Mouse (Mus musculus) erythroid progenitor cell, adult 5-6 weeks (primary cell): ENCODE results near the gene Rps6ka5. TPM values are rescaled to one million over a fixed set of nuclear protein-coding genes. Genes with fewer than 3 reads are reported as not detected.

ENCODE experiments used
- ATAC-seq: replicated peaks from 2 replicates; pipeline ENCODE4 v1.8.0; 2016; ENCODE audit warnings: moderate number of reproducible peaks, mild to moderate bottlenecking, moderate TSS enrichment, inconsistent platforms; ENCODE audit not compliant: poor library complexity, low FRiP score, severe bottlenecking
- total RNA-seq, 2 experiments: library from RNA; stranded (forward) in 1 of 2; stranded (reverse) in 1 of 2; fragments of 150-400 nt in 1 of 2; fragments of 186-747, 209-891 nt in 1 of 2; gene quantifications; 2 replicates each; pipeline versions ENCODE4 v1.2.3 to v1.2.4; 2015 to 2017; ENCODE audit warnings: low replicate concordance in 2 of 2

Rps6ka5 gene
- total RNA-seq, 2 experiments from 2014 or later: 21.6 to 22.2 TPM

DNA sequence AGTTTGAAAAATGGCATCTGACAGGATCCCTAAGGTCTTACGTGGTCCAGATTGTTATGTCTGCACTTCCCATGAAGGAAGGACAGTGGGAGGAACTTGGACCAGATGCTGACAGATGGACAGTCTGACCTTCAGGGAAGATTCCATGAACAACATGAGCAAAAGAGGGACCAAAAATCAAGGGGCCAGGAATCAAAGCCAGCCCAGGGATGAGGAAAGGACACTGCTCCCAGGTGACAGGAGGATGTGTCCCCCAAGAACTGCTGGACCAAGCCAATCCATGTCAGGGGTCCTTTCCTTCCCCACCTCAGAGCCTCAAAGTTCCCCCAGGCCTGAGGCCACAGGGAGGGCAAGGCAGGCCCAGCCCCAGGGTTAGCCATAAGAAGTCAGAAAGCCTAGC is 212.2 kb downstream of the Rps6ka5 start:
- no peak for ATAC-seq

DNA sequence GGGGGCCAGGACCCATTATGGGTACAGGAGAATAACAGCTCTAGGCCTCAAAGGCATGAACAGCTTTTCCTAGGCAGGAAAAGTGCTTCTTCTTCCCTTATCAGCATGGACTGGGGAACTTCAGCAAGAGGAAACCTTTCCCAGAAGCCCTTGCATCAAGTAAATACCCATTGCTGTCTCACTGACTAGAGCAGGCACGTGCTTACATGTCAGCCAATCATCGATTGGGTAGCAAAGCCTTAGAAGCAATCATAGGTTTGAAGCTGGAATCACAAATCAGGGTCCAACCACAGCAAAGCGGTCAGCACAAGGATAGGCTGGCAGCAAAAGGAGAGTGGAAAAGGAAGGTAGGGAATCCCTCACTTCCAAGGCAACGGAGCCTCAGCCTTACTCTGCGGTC is 213.7 kb downstream of the Rps6ka5 start:
- ATAC-seq: no peak

DNA sequence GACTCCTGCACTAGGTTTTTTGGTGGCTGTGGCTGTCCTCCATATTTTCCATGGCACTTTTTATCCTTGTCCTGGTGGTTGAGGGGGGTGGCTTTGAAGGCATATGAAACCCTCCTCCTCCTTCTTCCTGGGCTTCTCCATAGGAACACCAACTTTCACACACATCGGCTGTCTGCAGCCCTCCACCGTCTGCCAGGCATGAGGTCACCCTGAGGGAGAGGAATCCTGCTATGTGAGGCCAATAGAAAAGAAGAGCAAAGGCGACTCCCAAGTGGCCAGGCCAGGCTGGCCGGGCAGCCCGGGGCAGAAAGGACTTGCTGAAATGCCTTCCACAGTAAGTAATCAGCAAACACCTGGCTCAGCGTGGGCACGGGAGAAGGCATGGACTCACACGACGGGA is 214.1 kb downstream of the Rps6ka5 start:
- no peak for ATAC-seq

DNA sequence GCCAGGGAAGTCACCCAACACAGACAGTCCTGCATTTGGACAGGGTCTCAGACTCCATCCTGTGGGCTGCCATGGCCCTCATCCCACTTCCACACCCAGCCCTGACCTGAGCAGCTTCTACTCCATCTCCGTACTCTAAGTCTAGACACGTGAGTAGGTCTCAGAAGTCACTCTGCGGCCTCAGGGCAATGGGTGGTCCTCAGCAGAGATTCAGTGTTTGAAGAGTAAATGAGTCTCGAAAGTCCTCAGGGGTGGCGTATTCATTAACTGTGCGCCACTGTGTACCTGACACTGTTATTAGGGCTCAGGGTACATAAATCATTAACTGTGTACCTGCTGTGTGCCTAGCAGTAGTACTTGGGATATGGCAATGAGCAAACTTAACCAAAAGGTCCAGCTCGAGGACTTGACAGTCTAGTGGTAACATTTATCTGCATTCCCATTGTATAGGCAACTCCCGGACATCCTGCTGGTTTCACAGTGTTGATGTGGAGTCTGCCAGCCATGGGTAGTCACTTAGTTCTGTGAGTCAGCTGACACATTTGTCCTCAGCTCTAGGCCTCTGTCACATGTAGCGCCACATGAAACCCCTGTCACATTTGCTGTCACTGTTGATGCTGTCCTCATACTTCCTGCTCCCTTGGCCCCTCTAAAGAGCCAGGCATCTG is 217.0 kb downstream of the Rps6ka5 start:
- ATAC-seq: no peak

DNA sequence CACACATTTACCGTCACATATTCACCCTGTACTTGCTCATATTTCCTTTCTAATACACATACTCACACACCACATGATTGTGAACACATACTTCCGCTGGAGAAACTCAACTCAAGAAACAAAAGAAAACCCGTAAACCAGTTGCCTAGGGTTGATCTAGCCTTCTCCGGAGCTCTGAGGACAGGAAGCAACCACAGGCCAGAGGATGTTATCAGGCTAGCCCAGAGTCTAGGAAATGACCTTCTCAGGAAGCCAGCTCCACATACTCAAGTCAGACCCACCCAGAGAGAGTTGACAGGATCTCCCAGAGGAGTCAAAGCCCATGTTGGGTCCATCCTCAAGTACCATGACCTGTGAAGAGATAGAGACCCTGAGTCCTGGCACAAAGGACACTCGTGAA is 218.1 kb downstream of the Rps6ka5 start:
- no peak for ATAC-seq

DNA sequence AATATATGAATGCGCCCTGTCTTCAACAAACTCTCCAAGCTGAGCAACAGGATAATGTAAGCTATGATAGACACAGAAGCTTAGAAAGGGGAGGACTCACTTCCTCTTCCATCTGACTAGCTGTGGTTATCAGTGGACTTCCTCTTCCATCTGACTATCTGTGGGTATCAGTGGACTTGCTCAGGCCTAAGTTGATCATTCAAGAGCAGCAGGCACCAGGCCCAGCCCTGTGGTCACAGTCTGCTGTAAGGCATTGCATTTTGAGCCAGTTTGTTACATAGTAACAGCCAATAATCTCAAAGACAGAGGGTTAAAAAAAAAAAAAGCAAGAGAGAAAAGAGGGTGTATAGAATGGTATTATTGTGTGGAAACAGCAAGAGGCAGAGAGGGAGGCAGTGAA is 221.3 kb downstream of the Rps6ka5 start:
- no peak for ATAC-seq

DNA sequence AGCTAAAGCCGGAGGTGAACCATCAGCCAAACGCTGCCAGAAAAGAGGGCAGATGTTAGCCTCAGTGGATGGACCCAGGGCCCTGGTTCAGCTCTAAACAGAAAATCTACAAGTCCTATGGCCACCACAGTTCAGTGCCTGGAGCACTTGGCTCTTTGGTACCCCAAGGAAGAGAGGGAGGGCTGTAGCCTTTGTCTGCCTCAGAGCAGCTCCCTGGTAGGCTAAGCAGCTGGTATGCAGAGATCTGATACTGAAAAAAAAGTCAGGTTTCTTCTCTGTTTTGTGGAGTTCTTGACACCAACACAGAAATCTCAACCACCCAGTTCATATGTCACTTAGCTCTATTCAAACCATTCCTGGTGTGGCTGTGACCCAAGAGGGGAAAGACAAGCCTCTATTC is 222.2 kb downstream of the Rps6ka5 start:
- ATAC-seq: no peak

DNA sequence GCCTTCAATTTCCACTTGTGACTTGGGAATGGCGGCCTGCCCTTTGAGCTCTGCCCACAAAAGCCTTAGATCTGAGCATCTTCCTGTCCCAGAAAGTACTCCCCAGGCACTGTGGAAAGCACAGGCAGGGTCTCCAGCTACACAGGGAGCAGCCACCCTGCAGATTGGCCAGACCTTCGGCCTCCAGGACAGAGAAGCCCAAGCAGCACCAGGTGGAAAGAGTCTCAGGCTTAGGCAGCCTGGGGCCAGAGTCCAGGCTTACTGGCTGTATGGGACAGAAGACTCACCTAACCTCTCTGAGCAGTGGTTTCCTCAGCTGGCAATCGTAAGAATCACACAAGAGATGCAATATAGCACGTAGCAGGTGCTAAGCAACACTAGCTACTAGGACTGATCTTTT is 223.1 kb downstream of the Rps6ka5 start:
- ATAC-seq: no peak

DNA sequence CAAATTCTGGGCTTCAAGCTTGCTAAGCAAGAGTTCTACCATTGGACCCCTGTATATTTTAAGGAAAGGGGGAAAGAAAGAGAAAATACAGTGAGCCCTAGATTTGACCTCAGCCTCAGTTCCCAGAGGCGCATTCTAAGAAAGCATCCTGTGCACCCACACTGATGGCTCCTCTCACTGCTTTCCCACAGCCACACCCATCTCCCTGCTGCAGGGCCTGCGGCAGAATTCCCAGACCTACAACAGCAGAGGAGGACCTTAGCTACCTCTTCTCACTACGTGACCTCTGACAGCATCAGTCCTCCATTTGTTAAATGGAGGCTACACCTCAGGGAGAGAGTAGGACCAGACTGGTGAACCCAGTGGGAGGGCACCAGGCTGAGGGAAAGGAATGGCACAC is 224.2 kb downstream of the Rps6ka5 start:
- no peak for ATAC-seq

DNA sequence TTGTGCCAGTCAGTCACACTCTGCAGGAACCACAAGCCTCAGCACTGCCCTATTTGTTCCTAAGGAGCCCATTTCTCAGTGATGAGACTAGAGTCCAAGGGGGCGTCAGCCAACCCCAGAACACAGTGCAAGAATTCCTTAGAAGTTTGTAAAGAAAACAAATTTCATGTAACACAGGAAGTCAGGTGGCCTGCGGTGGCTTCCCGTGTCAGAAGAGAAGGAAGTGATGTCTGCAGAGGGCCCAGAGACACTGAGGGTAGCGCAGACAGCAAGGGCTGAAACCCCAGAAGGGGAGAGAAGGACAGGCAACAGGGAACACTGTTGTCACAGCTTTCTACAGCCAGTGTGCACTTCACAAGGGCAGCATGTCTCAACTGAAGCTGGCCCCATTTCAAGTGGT is 225.5 kb downstream of the Rps6ka5 start:
- ATAC-seq: no peak

DNA sequence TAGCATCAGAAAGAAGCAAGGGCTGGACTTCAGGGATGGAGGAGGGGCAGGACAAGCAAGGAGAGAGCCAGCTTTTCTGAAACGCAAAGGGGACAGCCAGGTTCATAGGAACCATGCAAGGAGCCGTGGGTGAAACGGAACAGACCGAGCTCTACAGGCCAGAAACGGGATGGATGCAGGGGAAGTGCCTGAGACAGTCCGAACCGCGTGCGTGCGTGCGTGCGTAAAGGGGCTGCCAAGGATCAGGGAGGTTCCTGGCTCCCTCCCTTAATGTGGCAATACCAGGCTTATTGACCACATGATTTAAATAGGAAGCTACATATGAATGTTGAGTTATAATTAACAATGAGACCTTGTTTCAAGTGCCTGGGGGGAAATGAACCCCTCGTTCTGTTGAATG is 227.3 kb downstream of the Rps6ka5 start:
- ATAC-seq: no peak

Other genes with a start within 250 kb of the Rps6ka5 start
- gene Ttc7b, start 206.2 kb downstream of the Rps6ka5 start, total RNA-seq (2015; ENCODE audit: low replicate concordance): 3.6 and 13.4 TPM in 2 replicates
- 3.0 and 6.2 TPM in 2 replicates for gene Ttc7b, start 206.2 kb downstream of the Rps6ka5 start, total RNA-seq (2017; ENCODE audit: low replicate concordance)
- gene Dglucy, start 52.1 kb upstream of the Rps6ka5 start, total RNA-seq (2015; ENCODE audit: low replicate concordance): 0.42 and 1.1 TPM in 2 replicates
- 5.1 TPM in 1 of 2 replicates, not detected in the other for gene Dglucy, start 52.1 kb upstream of the Rps6ka5 start, total RNA-seq (2017; ENCODE audit: low replicate concordance)
- gene Gpr68, start 181.2 kb upstream of the Rps6ka5 start, total RNA-seq (2015; ENCODE audit: low replicate concordance): 0.42 and 1.4 TPM in 2 replicates
- 0.26 TPM in 1 of 2 replicates, not detected in the other for gene Gpr68, start 181.2 kb upstream of the Rps6ka5 start, total RNA-seq (2017; ENCODE audit: low replicate concordance)